Mouse (Mus musculus) small intestine, adult 2 months (tissue): ENCODE measurements at regions not wholly inside any gene's neighbourhood (a gene's known extent, or its start where the extent isn't known, plus 50 kb on each side); places are given as distances from the start of the nearest gene placed in this dataset.

Experiments
- CTCF ChIP-seq: fragments of 200-500 bp; IDR thresholded peaks from 2 replicates; pipeline ENCODE4 v1.5.1; 2012; ENCODE audit warnings: low read depth, mild to moderate bottlenecking, control low read depth, inconsistent platforms, low read length, moderate library complexity, mixed read lengths; ENCODE audit not compliant: insufficient replicate concordance, insufficient read length; ENCODE audit errors: extremely low read depth
- POLR2A ChIP-seq: fragments of 200-500 bp; IDR thresholded peaks from 2 replicates; pipeline ENCODE4 v1.6.1; 2012; ENCODE audit warnings: low read depth, mild to moderate bottlenecking, control low read depth, inconsistent platforms, low read length, moderate library complexity

- TF ChIP-seq CTCF (no peak), POLR2A (no peak)
These were observed 131.3 kb downstream of the Areg start for GRCm38 (mm10) chr5:91270747-91271146.
